Mouse (Mus musculus): ENCODE data around the gene Milr1. TPM values are rescaled to one million over a fixed set of nuclear protein-coding genes. Genes with fewer than 3 reads are reported as not detected.

The Milr1 gene
- total and polyA plus RNA-seq, 2 experiments from 2014 or later: 0.37 TPM; not detected in 1

DNA sequence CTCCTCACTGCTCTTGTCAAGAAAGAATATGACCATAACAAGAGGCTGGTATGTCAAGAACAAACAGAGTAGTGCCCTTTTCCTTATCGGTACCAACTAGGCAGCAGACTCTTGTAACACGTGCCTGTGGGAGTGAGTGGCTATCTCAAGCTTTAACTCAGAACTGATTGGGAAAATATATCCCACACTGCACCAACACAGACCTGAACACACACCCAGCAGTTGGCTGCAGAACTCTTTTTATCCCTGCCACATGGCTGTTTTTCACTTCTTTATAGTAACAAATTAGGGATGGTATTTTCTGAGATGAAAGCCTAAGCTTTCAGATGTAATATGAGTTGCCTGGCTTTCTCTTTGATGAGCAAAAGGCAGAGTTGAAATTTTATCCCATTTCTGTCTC, 64.7 kb downstream of the Milr1 start:
- H3K4me2 ChIP-seq (ENCODE audit: low read depth, low read length, poor library complexity, severe bottlenecking): no peak overlapping the region
- DNase-seq (ENCODE audit: low spot score) (no peak), ATAC-seq (ENCODE audit: low FRiP score) (no peak)
- 94% methylated on average over 2 of the region's 2 CpGs for WGBS
- TF ChIP-seq CTCF (IDR thresholded peaks at IDR 0.05): no peak
- no peaks in the 10 kb centered on the region for H3K4me1 ChIP-seq (ENCODE audit: insufficient read depth, low read length)
- peaks cover 48% of the 10 kb centered on the region for H3K36me3 ChIP-seq (ENCODE audit: insufficient read depth, low read length)
- H3K4me3 ChIP-seq (ENCODE audit: low read depth, low read length): no peak overlapping the region
- no peak overlapping the region for H3K9ac ChIP-seq (replicated peaks; ENCODE audit: low read length, poor library complexity, severe bottlenecking)
- H3K27me3 ChIP-seq (ENCODE audit: insufficient read depth, low read length): no peaks in the 10 kb centered on the region
- H3K9me3 ChIP-seq (ENCODE audit: low read length): no peaks in the 10 kb centered on the region
- no peak overlapping the region for H3K27ac ChIP-seq (ENCODE audit: low read depth, low read length)

- ATAC-seq (ENCODE audit: low FRiP score) (no peak), DNase-seq (ENCODE audit: low spot score) (no peak)
- no peak overlapping the region for H3K9ac ChIP-seq (replicated peaks; ENCODE audit: low read length, poor library complexity, severe bottlenecking)
- no peak overlapping the region for H3K4me3 ChIP-seq (ENCODE audit: low read depth, low read length)
- H3K4me2 ChIP-seq (ENCODE audit: low read depth, low read length, poor library complexity, severe bottlenecking): no peak overlapping the region
- no peak for TF ChIP-seq CTCF (IDR thresholded peaks at IDR 0.05)
- H3K9me3 ChIP-seq (ENCODE audit: low read length): no peaks in the 10 kb centered on the region
- peaks cover 49% of the 10 kb centered on the region for H3K36me3 ChIP-seq (ENCODE audit: insufficient read depth, low read length)
- no peaks in the 10 kb centered on the region for H3K4me1 ChIP-seq (ENCODE audit: insufficient read depth, low read length)
- H3K27me3 ChIP-seq (ENCODE audit: insufficient read depth, low read length): no peaks in the 10 kb centered on the region
- no peak overlapping the region for H3K27ac ChIP-seq (ENCODE audit: low read depth, low read length)
- WGBS: 74% methylated on average over 7 of the region's 7 CpGs
Measured at GRCm38 (mm10) chr11:106816316-106816715, 65.3 kb downstream of the Milr1 start.

DNA sequence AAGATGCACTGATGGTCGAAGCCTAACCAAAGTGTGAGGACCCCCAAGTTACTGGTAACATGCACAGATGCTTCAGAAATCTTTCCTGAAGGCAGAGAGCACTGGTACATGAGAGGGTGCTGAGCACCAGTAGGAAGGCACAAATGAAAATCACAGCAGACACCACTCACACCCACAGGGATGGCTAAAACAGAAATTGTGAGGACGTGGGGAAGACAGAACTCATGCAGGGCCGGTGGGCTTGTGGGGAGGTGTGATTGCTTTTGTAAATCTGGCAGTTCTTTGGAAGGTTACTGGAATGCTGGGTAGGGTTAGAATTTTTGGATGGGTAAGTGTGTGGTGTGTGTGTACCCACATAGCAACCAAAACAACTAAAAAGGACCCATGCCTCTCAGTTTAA, 66.1 kb downstream of the Milr1 start:
- H3K9me3 ChIP-seq (ENCODE audit: low read length): no peaks in the 10 kb centered on the region
- no peaks in the 10 kb centered on the region for H3K4me1 ChIP-seq (ENCODE audit: insufficient read depth, low read length)
- WGBS: 78% methylated on average over 3 of the region's 3 CpGs
- peaks cover 42% of the 10 kb centered on the region for H3K36me3 ChIP-seq (ENCODE audit: insufficient read depth, low read length)
- H3K27me3 ChIP-seq (ENCODE audit: insufficient read depth, low read length): no peaks in the 10 kb centered on the region
- ATAC-seq (ENCODE audit: low FRiP score) (no peak), DNase-seq (ENCODE audit: low spot score) (no peak)
- H3K4me2 ChIP-seq (ENCODE audit: low read depth, low read length, poor library complexity, severe bottlenecking): no peak overlapping the region
- TF ChIP-seq CTCF (IDR thresholded peaks at IDR 0.05): no peak
- no peak overlapping the region for H3K27ac ChIP-seq (ENCODE audit: low read depth, low read length)
- no peak overlapping the region for H3K4me3 ChIP-seq (ENCODE audit: low read depth, low read length)
- no peak overlapping the region for H3K9ac ChIP-seq (replicated peaks; ENCODE audit: low read length, poor library complexity, severe bottlenecking)

DNA sequence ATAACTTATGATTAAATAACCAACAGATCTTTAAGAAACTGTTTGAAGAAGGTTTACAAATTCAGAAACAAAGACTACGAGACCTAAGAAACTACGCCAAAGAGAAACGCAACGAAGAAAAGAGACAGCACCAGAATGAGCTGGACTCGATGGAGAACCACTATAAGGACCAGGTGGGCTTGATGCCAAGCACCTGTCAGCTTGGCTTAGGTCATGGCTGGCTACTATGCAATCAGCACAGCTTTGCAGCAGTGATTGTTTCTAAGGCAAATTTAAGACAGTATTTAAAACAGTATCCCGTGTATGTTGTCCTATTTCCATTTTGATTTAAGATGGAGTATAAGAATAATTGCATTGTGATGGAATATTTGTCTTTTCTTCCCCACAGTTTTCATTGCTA, 66.8 kb downstream of the Milr1 start:
- H3K27me3 ChIP-seq (ENCODE audit: insufficient read depth, low read length): no peaks in the 10 kb centered on the region
- TF ChIP-seq CTCF (IDR thresholded peaks at IDR 0.05): no peak
- peaks cover 37% of the 10 kb centered on the region for H3K36me3 ChIP-seq (ENCODE audit: insufficient read depth, low read length)
- no peak overlapping the region for H3K4me2 ChIP-seq (ENCODE audit: low read depth, low read length, poor library complexity, severe bottlenecking)
- WGBS: 72% methylated on average over 6 of the region's 6 CpGs
- no peaks in the 10 kb centered on the region for H3K9me3 ChIP-seq (ENCODE audit: low read length)
- peak overlapping the region; percentile 49 for H3K27ac ChIP-seq (ENCODE audit: low read depth, low read length)
- no peaks in the 10 kb centered on the region for H3K4me1 ChIP-seq (ENCODE audit: insufficient read depth, low read length)
- ATAC-seq (ENCODE audit: low FRiP score) (no peak), DNase-seq (ENCODE audit: low spot score) (peak; percentile 51)
- no peak overlapping the region for H3K4me3 ChIP-seq (ENCODE audit: low read depth, low read length)
- H3K9ac ChIP-seq (replicated peaks; ENCODE audit: low read length, poor library complexity, severe bottlenecking): no peak overlapping the region

GRCm38 (mm10) chr11:106818341-106818740, 67.3 kb downstream of the Milr1 start:
- Histone ChIP-seq H3K4me1 (ENCODE audit: insufficient read depth, low read length) (no peaks in the 10 kb centered on the region), H3K4me3 (ENCODE audit: low read depth, low read length) (no peak overlapping the region), H3K27ac (ENCODE audit: low read depth, low read length) (peak overlapping the region; percentile 49), H3K9me3 (ENCODE audit: low read length) (no peaks in the 10 kb centered on the region), H3K27me3 (ENCODE audit: insufficient read depth, low read length) (no peaks in the 10 kb centered on the region), H3K4me2 (ENCODE audit: low read depth, low read length, poor library complexity, severe bottlenecking) (no peak overlapping the region), H3K36me3 (ENCODE audit: insufficient read depth, low read length) (peaks cover 37% of the 10 kb centered on the region), H3K9ac (replicated peaks; ENCODE audit: low read length, poor library complexity, severe bottlenecking) (no peak overlapping the region)
- DNase-seq (ENCODE audit: low spot score) (peak; percentile 71), ATAC-seq (ENCODE audit: low FRiP score) (no peak)
- no peak for TF ChIP-seq CTCF (IDR thresholded peaks at IDR 0.05)
- 41% methylated on average over 9 of the region's 9 CpGs for WGBS

Small RNA genes lying within 50 kb of the gene (microRNA-seq; reads per million reads assigned to microRNA genes)
- not detected for gene Gm25994 (ENCODE audit: borderline number of aligned reads)
- gene Mir3064 (ENCODE audit: borderline number of aligned reads): 12.4 reads per million, percentile 23 among the genes with 10 or more reads in this experiment

Other genes starting within 250 kb of the Milr1 start
- gene Tex2, start 137.8 kb upstream of the Milr1 start, total RNA-seq (2014; rRNA removed): 69.5 and 73.3 TPM in 2 replicates
- 33.1 and 36.3 TPM in 2 replicates for gene Tex2, start 137.8 kb upstream of the Milr1 start, polyA plus RNA-seq (2015; fragmentation: Nextera tagmentation; extraction: Ambion mirVana)
- 17.5 and 18.1 TPM in 2 replicates for gene Pecam1, start 598 bp upstream of the Milr1 start, total RNA-seq (2014; rRNA removed)
- 9.8 and 11.1 TPM in 2 replicates for gene Pecam1, start 598 bp upstream of the Milr1 start, polyA plus RNA-seq (2015; fragmentation: Nextera tagmentation; extraction: Ambion mirVana)
- 6.6 and 9.8 TPM in 2 replicates for gene Polg2, start 28.3 kb downstream of the Milr1 start, total RNA-seq (2014; rRNA removed)
- 9.7 and 10.5 TPM in 2 replicates for gene Polg2, start 28.3 kb downstream of the Milr1 start, polyA plus RNA-seq (2015; fragmentation: Nextera tagmentation; extraction: Ambion mirVana)
- gene Ddx5, start 38.0 kb downstream of the Milr1 start, total RNA-seq (2014; rRNA removed): 408 and 459 TPM in 2 replicates
- gene Ddx5, start 38.0 kb downstream of the Milr1 start, polyA plus RNA-seq (2015; fragmentation: Nextera tagmentation; extraction: Ambion mirVana): 260 and 301 TPM in 2 replicates
- gene Cep95, start 38.0 kb downstream of the Milr1 start, total RNA-seq (2014; rRNA removed): 6.0 and 13.3 TPM in 2 replicates
- gene Cep95, start 38.0 kb downstream of the Milr1 start, polyA plus RNA-seq (2015; fragmentation: Nextera tagmentation; extraction: Ambion mirVana): 6.0 and 7.9 TPM in 2 replicates
- 33.9 and 41.3 TPM in 2 replicates for gene Smurf2, start 169.5 kb downstream of the Milr1 start, total RNA-seq (2014; rRNA removed)
- gene Smurf2, start 169.5 kb downstream of the Milr1 start, polyA plus RNA-seq (2015; fragmentation: Nextera tagmentation; extraction: Ambion mirVana): 7.8 TPM in 2 replicates
- gene Kpna2, start 248.3 kb downstream of the Milr1 start, total RNA-seq (2014; rRNA removed): 73.1 and 82.8 TPM in 2 replicates
- 92.7 TPM in 2 replicates for gene Kpna2, start 248.3 kb downstream of the Milr1 start, polyA plus RNA-seq (2015; fragmentation: Nextera tagmentation; extraction: Ambion mirVana)

Measured in midbrain, postnatal 0 days (tissue).